Mouse (Mus musculus): ENCODE data around the gene Asb2.

The Asb2 gene

GRCm38 (mm10) chr12:103355746-103356414 is at the start of gene Asb2:
TSS of gene Asb2 (minus strand) at chr12:103356001.
- no peak for DNase-seq (ENCODE audit: low spot score)

GRCm38 (mm10) chr12:103404131-103404530 is 48.3 kb upstream of the Asb2 start:
- no peak for DNase-seq (ENCODE audit: low spot score)

GRCm38 (mm10) chr12:103396751-103397150 is 41.0 kb upstream of the Asb2 start:
- no peak for DNase-seq (ENCODE audit: low spot score)

GRCm38 (mm10) chr12:103395486-103396275 is 39.9 kb upstream of the Asb2 start:
- no peak for DNase-seq (ENCODE audit: low spot score)

- DNase-seq (ENCODE audit: low spot score), result no peak
Observed at GRCm38 (mm10) chr12:103393528-103393927, 37.7 kb upstream of the Asb2 start.

- no peak for DNase-seq (ENCODE audit: low spot score)
Observed at GRCm38 (mm10) chr12:103391098-103391497, 35.3 kb upstream of the Asb2 start.

GRCm38 (mm10) chr12:103389982-103390381 is 34.2 kb upstream of the Asb2 start:
- DNase-seq (ENCODE audit: low spot score), result no peak

GRCm38 (mm10) chr12:103389348-103389727 is 33.5 kb upstream of the Asb2 start:
- no peak for DNase-seq (ENCODE audit: low spot score)

GRCm38 (mm10) chr12:103388505-103389347 is 32.9 kb upstream of the Asb2 start, which contains the start of gene Otub2:
TSS of gene Otub2 (plus strand) at chr12:103388682.
- peak; percentile 96 for DNase-seq (ENCODE audit: low spot score)

- DNase-seq (ENCODE audit: low spot score), result no peak
Observed at GRCm38 (mm10) chr12:103380226-103380625, 24.4 kb upstream of the Asb2 start.

- DNase-seq (ENCODE audit: low spot score), result no peak
Observed at GRCm38 (mm10) chr12:103376774-103377173, 21.0 kb upstream of the Asb2 start.

GRCm38 (mm10) chr12:103376124-103376523 is 20.3 kb upstream of the Asb2 start:
- DNase-seq (ENCODE audit: low spot score), result no peak

- DNase-seq (ENCODE audit: low spot score), result no peak
Observed at GRCm38 (mm10) chr12:103373530-103374236, 17.9 kb upstream of the Asb2 start.

GRCm38 (mm10) chr12:103371711-103372110 is 15.9 kb upstream of the Asb2 start:
- DNase-seq (ENCODE audit: low spot score), result peak; percentile 34

GRCm38 (mm10) chr12:103370861-103371260 is 15.1 kb upstream of the Asb2 start:
- DNase-seq (ENCODE audit: low spot score), result no peak

GRCm38 (mm10) chr12:103368777-103369176 is 13.0 kb upstream of the Asb2 start:
- DNase-seq (ENCODE audit: low spot score), result no peak

- DNase-seq (ENCODE audit: low spot score), result no peak
Observed at GRCm38 (mm10) chr12:103368326-103368669, 12.5 kb upstream of the Asb2 start.

GRCm38 (mm10) chr12:103367620-103368325 is 12.0 kb upstream of the Asb2 start:
- peak; percentile 62 for DNase-seq (ENCODE audit: low spot score)

- no peak for DNase-seq (ENCODE audit: low spot score)
Observed at GRCm38 (mm10) chr12:103367171-103367570, 11.4 kb upstream of the Asb2 start.

- no peak for DNase-seq (ENCODE audit: low spot score)
Observed at GRCm38 (mm10) chr12:103362336-103362735, 6.5 kb upstream of the Asb2 start.
